Mouse (Mus musculus): ENCODE data around the gene Dst. TPM values are rescaled to one million over a fixed set of nuclear protein-coding genes. Genes with fewer than 3 reads are reported as not detected.

Dst gene
- polyA plus RNA-seq, 1 experiment: 55.8 TPM

GRCm38 (mm10) chr1:34052422-34052821 is 144.4 kb downstream of the Dst start:
- 72% methylated on average over 5 of the region's 5 CpGs for WGBS
- H3K4me1 ChIP-seq (ENCODE audit: control insufficient read depth, insufficient read depth, low read length): no peaks in the 10 kb centered on the region
- no peak overlapping the region for H3K4me3 ChIP-seq (ENCODE audit: insufficient read depth, low read depth, low read length)
- no peak for TF ChIP-seq POLR2A (IDR thresholded peaks at IDR 0.05; ENCODE audit: low read depth, low read length)
- no peaks in the 10 kb centered on the region for H3K27me3 ChIP-seq (replicated peaks; ENCODE audit: control insufficient read depth, insufficient read depth, low read length)
- no peak overlapping the region for H3K27ac ChIP-seq (ENCODE audit: insufficient read depth, low read depth, low read length)
- H3K36me3 ChIP-seq (ENCODE audit: control insufficient read depth, insufficient read depth, low read length): no peaks in the 10 kb centered on the region
- DNase-seq: no peak

GRCm38 (mm10) chr1:34054970-34055369 is 146.9 kb downstream of the Dst start:
- no peaks in the 10 kb centered on the region for H3K27me3 ChIP-seq (replicated peaks; ENCODE audit: control insufficient read depth, insufficient read depth, low read length)
- 93% methylated on average over 10 of the region's 10 CpGs for WGBS
- DNase-seq: no peak
- H3K4me1 ChIP-seq (ENCODE audit: control insufficient read depth, insufficient read depth, low read length): no peaks in the 10 kb centered on the region
- H3K4me3 ChIP-seq (ENCODE audit: insufficient read depth, low read depth, low read length): no peak overlapping the region
- no peaks in the 10 kb centered on the region for H3K36me3 ChIP-seq (ENCODE audit: control insufficient read depth, insufficient read depth, low read length)
- no peak for TF ChIP-seq POLR2A (IDR thresholded peaks at IDR 0.05; ENCODE audit: low read depth, low read length)
- no peak for TF ChIP-seq CTCF (conservative IDR thresholded peaks at IDR 0.05; ENCODE audit: insufficient read depth, insufficient read length, low read depth, low read length)
- no peak overlapping the region for H3K27ac ChIP-seq (ENCODE audit: insufficient read depth, low read depth, low read length)

GRCm38 (mm10) chr1:34056658-34057057 is 148.6 kb downstream of the Dst start:
- Histone ChIP-seq H3K36me3 (ENCODE audit: control insufficient read depth, insufficient read depth, low read length) (no peaks in the 10 kb centered on the region), H3K4me1 (ENCODE audit: control insufficient read depth, insufficient read depth, low read length) (no peaks in the 10 kb centered on the region), H3K27ac (ENCODE audit: insufficient read depth, low read depth, low read length) (no peak overlapping the region), H3K4me3 (ENCODE audit: insufficient read depth, low read depth, low read length) (no peak overlapping the region), H3K27me3 (replicated peaks; ENCODE audit: control insufficient read depth, insufficient read depth, low read length) (no peaks in the 10 kb centered on the region)
- no peak for DNase-seq
- 91% methylated on average over 14 of the region's 14 CpGs for WGBS
- TF ChIP-seq POLR2A (IDR thresholded peaks at IDR 0.05; ENCODE audit: low read depth, low read length): no peak
- no peak for TF ChIP-seq CTCF (conservative IDR thresholded peaks at IDR 0.05; ENCODE audit: insufficient read depth, insufficient read length, low read depth, low read length)

GRCm38 (mm10) chr1:34059231-34059630 is 151.2 kb downstream of the Dst start:
- Histone ChIP-seq H3K36me3 (ENCODE audit: control insufficient read depth, insufficient read depth, low read length) (no peaks in the 10 kb centered on the region), H3K27me3 (replicated peaks; ENCODE audit: control insufficient read depth, insufficient read depth, low read length) (no peaks in the 10 kb centered on the region), H3K27ac (ENCODE audit: insufficient read depth, low read depth, low read length) (no peak overlapping the region), H3K4me1 (ENCODE audit: control insufficient read depth, insufficient read depth, low read length) (no peaks in the 10 kb centered on the region; the same call in 1 of the 2 replicates), H3K4me3 (ENCODE audit: insufficient read depth, low read depth, low read length) (no peak overlapping the region)
- TF ChIP-seq POLR2A (IDR thresholded peaks at IDR 0.05; ENCODE audit: low read depth, low read length): no peak
- TF ChIP-seq CTCF (conservative IDR thresholded peaks at IDR 0.05; ENCODE audit: insufficient read depth, insufficient read length, low read depth, low read length): no peak
- WGBS: 87% methylated on average over 12 of the region's 12 CpGs
- DNase-seq: no peak

GRCm38 (mm10) chr1:34060446-34060845 is 152.4 kb downstream of the Dst start:
- no peak overlapping the region for H3K27ac ChIP-seq (ENCODE audit: insufficient read depth, low read depth, low read length)
- no peak for TF ChIP-seq POLR2A (IDR thresholded peaks at IDR 0.05; ENCODE audit: low read depth, low read length)
- TF ChIP-seq CTCF (conservative IDR thresholded peaks at IDR 0.05; ENCODE audit: insufficient read depth, insufficient read length, low read depth, low read length): no peak
- no peaks in the 10 kb centered on the region for H3K36me3 ChIP-seq (ENCODE audit: control insufficient read depth, insufficient read depth, low read length)
- no peak overlapping the region for H3K4me3 ChIP-seq (ENCODE audit: insufficient read depth, low read depth, low read length)
- no peaks in the 10 kb centered on the region; the same call in 1 of the 2 replicates for H3K4me1 ChIP-seq (ENCODE audit: control insufficient read depth, insufficient read depth, low read length)
- WGBS: 14% methylated on average over 6 of the region's 6 CpGs
- peak; percentile 55 for DNase-seq
- H3K27me3 ChIP-seq (replicated peaks; ENCODE audit: control insufficient read depth, insufficient read depth, low read length): no peaks in the 10 kb centered on the region

- Histone ChIP-seq H3K27ac (ENCODE audit: insufficient read depth, low read depth, low read length) (no peak overlapping the region), H3K36me3 (ENCODE audit: control insufficient read depth, insufficient read depth, low read length) (no peaks in the 10 kb centered on the region), H3K4me1 (ENCODE audit: control insufficient read depth, insufficient read depth, low read length) (no peaks in the 10 kb centered on the region; the same call in 1 of the 2 replicates), H3K27me3 (replicated peaks; ENCODE audit: control insufficient read depth, insufficient read depth, low read length) (no peaks in the 10 kb centered on the region), H3K4me3 (ENCODE audit: insufficient read depth, low read depth, low read length) (no peak overlapping the region)
- DNase-seq: peak; percentile 88
- TF ChIP-seq POLR2A (IDR thresholded peaks at IDR 0.05; ENCODE audit: low read depth, low read length) (no peak), CTCF (conservative IDR thresholded peaks at IDR 0.05; ENCODE audit: insufficient read depth, insufficient read length, low read depth, low read length) (peak; percentile 85)
- WGBS: 27% methylated on average over 4 of the region's 4 CpGs
Observed at GRCm38 (mm10) chr1:34061078-34061477, 153.1 kb downstream of the Dst start.

GRCm38 (mm10) chr1:34061860-34062259 is 153.8 kb downstream of the Dst start:
- TF ChIP-seq POLR2A (IDR thresholded peaks at IDR 0.05; ENCODE audit: low read depth, low read length): no peak
- TF ChIP-seq CTCF (conservative IDR thresholded peaks at IDR 0.05; ENCODE audit: insufficient read depth, insufficient read length, low read depth, low read length): no peak
- Histone ChIP-seq H3K36me3 (ENCODE audit: control insufficient read depth, insufficient read depth, low read length) (no peaks in the 10 kb centered on the region), H3K27ac (ENCODE audit: insufficient read depth, low read depth, low read length) (no peak overlapping the region; the same call in 1 of the 2 replicates), H3K27me3 (replicated peaks; ENCODE audit: control insufficient read depth, insufficient read depth, low read length) (no peaks in the 10 kb centered on the region), H3K4me1 (ENCODE audit: control insufficient read depth, insufficient read depth, low read length) (no peaks in the 10 kb centered on the region; the same call in 1 of the 2 replicates), H3K4me3 (ENCODE audit: insufficient read depth, low read depth, low read length) (no peak overlapping the region)
- 43% methylated on average over 1 of the region's 1 CpGs for WGBS
- DNase-seq: no peak

Measured in kidney, adult 2 months (tissue).